Mouse (Mus musculus): Measurements from ENCODE around the gene Clasp1. TPM values are rescaled to one million over a fixed set of nuclear protein-coding genes. Genes with fewer than 3 reads are reported as not detected.

The Clasp1 gene
- polyA plus RNA-seq, 1 experiment from 2014 or later, result 70.0 TPM

GRCm38 (mm10) chr1:118486021-118486420 lies 97.2 kb downstream of the Clasp1 start:
- Histone ChIP-seq H3K27ac (ENCODE audit: low read depth, low read length) (no peak overlapping the region), H3K4me1 (ENCODE audit: control insufficient read depth, insufficient read depth, low read length) (no peaks in the 10 kb centered on the region), H3K9ac (ENCODE audit: low read depth, low read length) (no peak overlapping the region), H3K36me3 (ENCODE audit: control insufficient read depth, insufficient read depth, low read length) (no peaks in the 10 kb centered on the region), H3K4me3 (ENCODE audit: low read length) (no peak overlapping the region), H3K27me3 (ENCODE audit: control insufficient read depth, insufficient read depth, low read length) (no peaks in the 10 kb centered on the region), H3K9me3 (ENCODE audit: control insufficient read depth, low read length) (no peaks in the 10 kb centered on the region), H3K4me2 (replicated peaks; ENCODE audit: low read depth, low read length) (no peak overlapping the region)
- ATAC-seq (ENCODE audit: low FRiP score, low TSS enrichment), result no peak

- H3K36me3 ChIP-seq (ENCODE audit: control insufficient read depth, insufficient read depth, low read length), result peaks cover 4% of the 10 kb centered on the region; the same call in 1 of the 2 replicates
- no peaks in the 10 kb centered on the region for H3K4me1 ChIP-seq (ENCODE audit: control insufficient read depth, insufficient read depth, low read length)
- no peak overlapping the region for H3K27ac ChIP-seq (ENCODE audit: low read depth, low read length)
- H3K4me3 ChIP-seq (ENCODE audit: low read length), result no peak overlapping the region
- no peaks in the 10 kb centered on the region for H3K9me3 ChIP-seq (ENCODE audit: control insufficient read depth, low read length)
- no peak for ATAC-seq (ENCODE audit: low FRiP score, low TSS enrichment)
- H3K9ac ChIP-seq (ENCODE audit: low read depth, low read length), result no peak overlapping the region
- WGBS, result 79% methylated on average over 3 of the region's 3 CpGs
- H3K27me3 ChIP-seq (ENCODE audit: control insufficient read depth, insufficient read depth, low read length), result no peaks in the 10 kb centered on the region
- no peak overlapping the region for H3K4me2 ChIP-seq (replicated peaks; ENCODE audit: low read depth, low read length)
Observed at GRCm38 (mm10) chr1:118492811-118493210, 104.0 kb downstream of the Clasp1 start.

GRCm38 (mm10) chr1:118494551-118494950 lies 105.7 kb downstream of the Clasp1 start:
- H3K9ac ChIP-seq (ENCODE audit: low read depth, low read length), result no peak overlapping the region
- no peak for ATAC-seq (ENCODE audit: low FRiP score, low TSS enrichment)
- H3K9me3 ChIP-seq (ENCODE audit: control insufficient read depth, low read length), result no peaks in the 10 kb centered on the region
- 98% methylated on average over 9 of the region's 9 CpGs for WGBS
- H3K27ac ChIP-seq (ENCODE audit: low read depth, low read length), result no peak overlapping the region
- no peak overlapping the region for H3K4me3 ChIP-seq (ENCODE audit: low read length)
- H3K4me1 ChIP-seq (ENCODE audit: control insufficient read depth, insufficient read depth, low read length), result no peaks in the 10 kb centered on the region
- H3K4me2 ChIP-seq (replicated peaks; ENCODE audit: low read depth, low read length), result no peak overlapping the region
- H3K27me3 ChIP-seq (ENCODE audit: control insufficient read depth, insufficient read depth, low read length), result no peaks in the 10 kb centered on the region
- H3K36me3 ChIP-seq (ENCODE audit: control insufficient read depth, insufficient read depth, low read length), result peaks cover 20% of the 10 kb centered on the region

GRCm38 (mm10) chr1:118498311-118498710 lies 109.5 kb downstream of the Clasp1 start:
- no peaks in the 10 kb centered on the region for H3K27me3 ChIP-seq (ENCODE audit: control insufficient read depth, insufficient read depth, low read length)
- H3K36me3 ChIP-seq (ENCODE audit: control insufficient read depth, insufficient read depth, low read length), result peaks cover 56% of the 10 kb centered on the region

GRCm38 (mm10) chr1:118500606-118501005 lies 111.7 kb downstream of the Clasp1 start:
- H3K27me3 ChIP-seq (ENCODE audit: control insufficient read depth, insufficient read depth, low read length), result no peaks in the 10 kb centered on the region
- H3K4me2 ChIP-seq (replicated peaks; ENCODE audit: low read depth, low read length), result no peak overlapping the region
- H3K4me1 ChIP-seq (ENCODE audit: control insufficient read depth, insufficient read depth, low read length), result no peaks in the 10 kb centered on the region
- 96% methylated on average over 11 of the region's 11 CpGs for WGBS
- no peak overlapping the region for H3K27ac ChIP-seq (ENCODE audit: low read depth, low read length)
- H3K9me3 ChIP-seq (ENCODE audit: control insufficient read depth, low read length), result no peaks in the 10 kb centered on the region
- no peak overlapping the region for H3K4me3 ChIP-seq (ENCODE audit: low read length)
- no peak for ATAC-seq (ENCODE audit: low FRiP score, low TSS enrichment)
- peaks cover 77% of the 10 kb centered on the region for H3K36me3 ChIP-seq (ENCODE audit: control insufficient read depth, insufficient read depth, low read length)
- H3K9ac ChIP-seq (ENCODE audit: low read depth, low read length), result no peak overlapping the region

More at GRCm38 (mm10) chr1:118498311-118498710, 109.5 kb downstream of the Clasp1 start:
- Histone ChIP-seq H3K9ac (ENCODE audit: low read depth, low read length) (no peak overlapping the region), H3K9me3 (ENCODE audit: control insufficient read depth, low read length) (no peaks in the 10 kb centered on the region), H3K4me3 (ENCODE audit: low read length) (no peak overlapping the region), H3K4me1 (ENCODE audit: control insufficient read depth, insufficient read depth, low read length) (no peaks in the 10 kb centered on the region), H3K4me2 (replicated peaks; ENCODE audit: low read depth, low read length) (no peak overlapping the region), H3K27ac (ENCODE audit: low read depth, low read length) (no peak overlapping the region)
- WGBS, result 85% methylated on average over 5 of the region's 5 CpGs
- peak; percentile 52; the same call in 1 of the 2 replicates for ATAC-seq (ENCODE audit: low FRiP score, low TSS enrichment)

- H3K4me2 ChIP-seq (replicated peaks; ENCODE audit: low read depth, low read length), result no peak overlapping the region
- no peak overlapping the region for H3K9ac ChIP-seq (ENCODE audit: low read depth, low read length)
- no peaks in the 10 kb centered on the region for H3K9me3 ChIP-seq (ENCODE audit: control insufficient read depth, low read length)
- no peaks in the 10 kb centered on the region for H3K4me1 ChIP-seq (ENCODE audit: control insufficient read depth, insufficient read depth, low read length)
- H3K27ac ChIP-seq (ENCODE audit: low read depth, low read length), result no peak overlapping the region
- H3K36me3 ChIP-seq (ENCODE audit: control insufficient read depth, insufficient read depth, low read length), result peaks cover 88% of the 10 kb centered on the region
- no peaks in the 10 kb centered on the region for H3K27me3 ChIP-seq (ENCODE audit: control insufficient read depth, insufficient read depth, low read length)
- no peak for ATAC-seq (ENCODE audit: low FRiP score, low TSS enrichment)
- no peak overlapping the region for H3K4me3 ChIP-seq (ENCODE audit: low read length)
- WGBS, result 73% methylated on average over 2 of the region's 2 CpGs
Observed at GRCm38 (mm10) chr1:118501691-118502090, 112.8 kb downstream of the Clasp1 start.

GRCm38 (mm10) chr1:118505746-118506145 lies 116.9 kb downstream of the Clasp1 start:
- no peaks in the 10 kb centered on the region for H3K27me3 ChIP-seq (ENCODE audit: control insufficient read depth, insufficient read depth, low read length)
- no peak overlapping the region for H3K4me3 ChIP-seq (ENCODE audit: low read length)
- no peaks in the 10 kb centered on the region for H3K9me3 ChIP-seq (ENCODE audit: control insufficient read depth, low read length)
- no peak overlapping the region for H3K9ac ChIP-seq (ENCODE audit: low read depth, low read length)
- H3K36me3 ChIP-seq (ENCODE audit: control insufficient read depth, insufficient read depth, low read length), result peaks cover 95% of the 10 kb centered on the region
- H3K4me2 ChIP-seq (replicated peaks; ENCODE audit: low read depth, low read length), result no peak overlapping the region
- WGBS, result 95% methylated on average over 1 of the region's 1 CpGs
- ATAC-seq (ENCODE audit: low FRiP score, low TSS enrichment), result no peak
- no peak overlapping the region for H3K27ac ChIP-seq (ENCODE audit: low read depth, low read length)
- no peaks in the 10 kb centered on the region for H3K4me1 ChIP-seq (ENCODE audit: control insufficient read depth, insufficient read depth, low read length)

GRCm38 (mm10) chr1:118510996-118511395 lies 122.1 kb downstream of the Clasp1 start:
- H3K4me1 ChIP-seq (ENCODE audit: control insufficient read depth, insufficient read depth, low read length), result no peaks in the 10 kb centered on the region

GRCm38 (mm10) chr1:118511738-118512530 lies 123.1 kb downstream of the Clasp1 start:
- H3K4me1 ChIP-seq (ENCODE audit: control insufficient read depth, insufficient read depth, low read length), result no peaks in the 10 kb centered on the region
- ATAC-seq (ENCODE audit: low FRiP score, low TSS enrichment), result no peak
- H3K9ac ChIP-seq (ENCODE audit: low read depth, low read length), result no peak overlapping the region
- no peak overlapping the region for H3K27ac ChIP-seq (ENCODE audit: low read depth, low read length)
- H3K4me2 ChIP-seq (replicated peaks; ENCODE audit: low read depth, low read length), result no peak overlapping the region
- no peaks in the 10 kb centered on the region for H3K9me3 ChIP-seq (ENCODE audit: control insufficient read depth, low read length)
- no peak overlapping the region for H3K4me3 ChIP-seq (ENCODE audit: low read length)
- peaks cover 75% of the 10 kb centered on the region for H3K36me3 ChIP-seq (ENCODE audit: control insufficient read depth, insufficient read depth, low read length)
- no peaks in the 10 kb centered on the region for H3K27me3 ChIP-seq (ENCODE audit: control insufficient read depth, insufficient read depth, low read length)
- WGBS, result 95% methylated on average over 8 of the region's 8 CpGs

More at GRCm38 (mm10) chr1:118510996-118511395, 122.1 kb downstream of the Clasp1 start:
- Histone ChIP-seq H3K4me2 (replicated peaks; ENCODE audit: low read depth, low read length) (no peak overlapping the region), H3K4me3 (ENCODE audit: low read length) (no peak overlapping the region), H3K9ac (ENCODE audit: low read depth, low read length) (no peak overlapping the region), H3K27ac (ENCODE audit: low read depth, low read length) (no peak overlapping the region), H3K36me3 (ENCODE audit: control insufficient read depth, insufficient read depth, low read length) (peaks cover 77% of the 10 kb centered on the region), H3K27me3 (ENCODE audit: control insufficient read depth, insufficient read depth, low read length) (no peaks in the 10 kb centered on the region), H3K9me3 (ENCODE audit: control insufficient read depth, low read length) (no peaks in the 10 kb centered on the region)
- ATAC-seq (ENCODE audit: low FRiP score, low TSS enrichment), result no peak
- WGBS, result 95% methylated on average over 3 of the region's 3 CpGs
